Mouse (Mus musculus): ENCODE measurements around the gene Dupd1.

DNA sequence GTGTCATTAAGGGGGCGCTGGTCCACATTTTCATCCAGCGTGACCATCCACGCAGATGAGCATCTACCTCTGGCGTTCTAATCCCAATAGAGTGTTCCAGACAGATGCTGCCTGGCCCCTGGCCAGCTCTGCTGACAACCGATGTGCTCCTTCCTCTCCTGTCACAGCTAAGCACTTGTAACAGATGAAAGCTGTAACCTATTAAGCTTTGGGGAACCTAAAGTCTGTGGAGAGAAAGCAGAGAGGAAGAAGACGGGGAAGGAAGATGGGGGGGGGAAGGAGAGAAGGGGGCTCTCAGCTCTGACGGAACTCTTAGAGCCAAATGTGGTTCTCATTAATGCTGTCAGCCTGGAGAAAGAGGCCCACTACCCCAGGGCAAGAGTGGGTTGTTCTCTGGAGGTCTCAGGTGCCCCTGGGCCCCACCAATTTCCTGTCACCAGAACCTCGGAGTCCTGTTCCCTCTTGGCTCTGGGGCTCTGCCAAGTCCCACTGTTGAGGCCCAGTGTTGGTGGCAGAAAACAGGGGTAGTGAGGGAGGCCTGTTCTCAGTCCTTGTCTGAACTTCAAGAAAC lies 34.7 kb downstream of the Dupd1 start:
- TF ChIP-seq CTCF (IDR thresholded peaks at IDR 0.05; ENCODE audit: control insufficient read depth, insufficient read depth, insufficient read length) (no peak), MAX (IDR thresholded peaks at IDR 0.05) (no peak), MYOG (IDR thresholded peaks at IDR 0.05; ENCODE audit: control insufficient read depth, extremely low read depth, insufficient read length) (no peak), USF1 (IDR thresholded peaks at IDR 0.05; ENCODE audit: low read depth) (no peak), CEBPB (IDR thresholded peaks at IDR 0.05; ENCODE audit: low read depth) (no peak), FOSL1 (IDR thresholded peaks at IDR 0.05; ENCODE audit: insufficient read depth, low read length, poor library complexity, severe bottlenecking) (no peak), MYOD1 (IDR thresholded peaks at IDR 0.05; ENCODE audit: control insufficient read depth, insufficient read length, low read depth) (no peak)

All from C2C12 (cell line).